Mouse (Mus musculus) stomach, embryonic 14.5 days (tissue): ENCODE measurements at regions not wholly inside any gene's neighbourhood (a gene's known extent, or its start where the extent isn't known, plus 50 kb on each side); places are given as distances from the start of the nearest gene placed in this dataset.

Experiments
- ATAC-seq: fragments of 200-750 bp; cut with Nextera tagmentation; 2 replicates; pipeline ENCODE4 v1.8.0; 2017; ENCODE audit warnings: low read depth, moderate TSS enrichment; ENCODE audit not compliant: insufficient number of reproducible peaks, insufficient read depth, low FRiP score
- H3K27ac ChIP-seq: fragments of 300-500 bp; sonication (generic); 2 replicates; pipeline ENCODE4 v1.5.1; 2014; ENCODE audit warnings: mild to moderate bottlenecking, low read length, moderate library complexity, mixed read lengths
- H3K27me3 ChIP-seq: fragments of 300-500 bp; sonication (generic); 2 replicates; pipeline ENCODE4 v1.6.1; 2014; ENCODE audit warnings: low read length, control low read depth, mixed read lengths; ENCODE audit not compliant: control insufficient read depth, insufficient read depth
- H3K36me3 ChIP-seq: fragments of 300-500 bp; sonication (generic); 2 replicates; pipeline ENCODE4 v1.6.1; 2014; ENCODE audit warnings: mild to moderate bottlenecking, control low read depth, low read length, moderate library complexity, mixed read lengths; ENCODE audit not compliant: control insufficient read depth, insufficient read depth
- H3K4me1 ChIP-seq: fragments of 300-500 bp; sonication (generic); 2 replicates; pipeline ENCODE4 v1.6.1; 2014; ENCODE audit warnings: low read length, control low read depth, mixed read lengths; ENCODE audit not compliant: control insufficient read depth, insufficient read depth
- H3K4me2 ChIP-seq: fragments of 300-500 bp; sonication (generic); replicated peaks from 2 replicates; pipeline ENCODE4 v1.6.1; 2014; ENCODE audit warnings: low read depth, low read length, control low read depth
- H3K4me3 ChIP-seq: fragments of 300-500 bp; sonication (generic); 2 replicates; pipeline ENCODE4 v1.5.1; 2014; ENCODE audit warnings: low read depth, low read length, control low read depth
- H3K9ac ChIP-seq: fragments of 300-500 bp; sonication (generic); replicated peaks from 2 replicates; pipeline ENCODE4 v1.6.1; 2014; ENCODE audit warnings: low read depth, mild to moderate bottlenecking, control low read depth, low read length, moderate library complexity, mixed read lengths
- H3K9me3 ChIP-seq: fragments of 300-500 bp; sonication (generic); 2 replicates; pipeline ENCODE4 v1.6.1; 2016; ENCODE audit warnings: low read depth, low read length, control low read depth; ENCODE audit not compliant: control insufficient read depth
- WGBS: fragments of 180-500 bp; shearing (Covaris S2); extraction: QIAGEN DNeasy Blood & Tissue Kit; methylation state at CpG from one replicate; pipeline ENCODE4 v1.1.7; 2014; 5-methylcytosine and 5-hydroxymethylcytosine counted together

DNA sequence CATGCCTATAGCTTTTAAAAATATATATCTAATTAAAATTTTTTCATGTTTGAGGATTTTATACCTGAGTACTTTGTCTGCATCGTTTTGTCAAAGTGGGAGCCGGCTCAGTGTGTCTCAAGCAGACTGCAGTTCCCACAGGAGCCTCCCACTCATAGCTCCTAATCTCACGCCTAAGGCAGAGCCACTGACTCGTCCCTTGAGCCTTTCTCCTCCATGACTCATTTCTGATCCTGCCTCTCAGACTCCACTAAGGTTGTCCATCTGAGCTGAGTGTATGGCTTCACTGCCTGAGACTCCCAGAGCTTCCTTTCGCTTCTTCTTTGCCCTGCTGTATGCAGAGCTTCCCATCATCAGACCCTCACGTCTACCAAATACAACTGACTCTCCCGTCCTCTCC is 98.8 kb downstream of the Efnb2 start:
- WGBS = 81% methylated on average over 7 of the region's 7 CpGs
- H3K4me2 ChIP-seq = no peak overlapping the region
- no peak for ATAC-seq

GRCm38 (mm10) chr8:8558050-8558449 is 103.0 kb downstream of the Efnb2 start:
- no peak overlapping the region for H3K4me3 ChIP-seq
- H3K36me3 ChIP-seq = no peaks in the 10 kb centered on the region
- H3K9ac ChIP-seq = no peak overlapping the region
- no peaks in the 10 kb centered on the region for H3K4me1 ChIP-seq
- H3K4me2 ChIP-seq = no peak overlapping the region
- no peak for ATAC-seq
- H3K27ac ChIP-seq = no peak overlapping the region
- H3K9me3 ChIP-seq = no peaks in the 10 kb centered on the region
- no peaks in the 10 kb centered on the region for H3K27me3 ChIP-seq
- WGBS = 73% methylated on average over 7 of the region's 7 CpGs

More for the DNA sequence above, 98.8 kb downstream of the Efnb2 start:
- H3K27me3 ChIP-seq = no peaks in the 10 kb centered on the region
- no peaks in the 10 kb centered on the region for H3K4me1 ChIP-seq
- H3K4me3 ChIP-seq = no peak overlapping the region
- H3K9ac ChIP-seq = no peak overlapping the region
- no peaks in the 10 kb centered on the region for H3K9me3 ChIP-seq
- no peaks in the 10 kb centered on the region for H3K36me3 ChIP-seq
- no peak overlapping the region for H3K27ac ChIP-seq

- H3K4me2 ChIP-seq = no peak overlapping the region
- no peaks in the 10 kb centered on the region for H3K4me1 ChIP-seq
- no peak for ATAC-seq
- no peak overlapping the region for H3K4me3 ChIP-seq
- no peak overlapping the region for H3K9ac ChIP-seq
- no peaks in the 10 kb centered on the region for H3K27me3 ChIP-seq
- no peaks in the 10 kb centered on the region for H3K9me3 ChIP-seq
- no peaks in the 10 kb centered on the region for H3K36me3 ChIP-seq
- 54% methylated on average over 10 of the region's 10 CpGs for WGBS
- H3K27ac ChIP-seq = no peak overlapping the region
These were observed 104.9 kb downstream of the Efnb2 start for GRCm38 (mm10) chr8:8556152-8556551.

DNA sequence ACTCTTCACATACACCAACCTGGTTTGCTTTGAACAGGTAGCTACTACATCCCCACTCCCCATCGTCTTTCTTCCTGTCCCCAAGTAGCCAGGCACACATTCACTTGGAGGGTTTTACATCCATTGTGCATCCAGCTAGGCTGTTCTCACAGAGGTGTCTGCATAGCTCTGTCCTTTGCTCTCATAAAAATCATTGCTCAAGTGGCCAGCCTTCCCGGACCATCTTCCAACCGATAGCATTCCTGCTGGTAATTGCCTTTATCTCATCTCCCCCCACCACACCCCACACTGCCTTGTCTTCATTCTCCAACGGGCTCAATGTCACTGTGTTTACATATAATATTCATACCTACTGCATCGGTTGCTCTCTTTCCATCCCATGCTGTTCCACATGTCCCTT is 106.4 kb downstream of the Efnb2 start:
- H3K4me3 ChIP-seq = no peak overlapping the region
- WGBS = 85% methylated on average over 5 of the region's 5 CpGs

GRCm38 (mm10) chr8:8552779-8553178 is 108.3 kb downstream of the Efnb2 start:
- Histone ChIP-seq H3K36me3 (no peaks in the 10 kb centered on the region), H3K4me2 (no peak overlapping the region), H3K9me3 (no peaks in the 10 kb centered on the region), H3K9ac (no peak overlapping the region), H3K27me3 (no peaks in the 10 kb centered on the region), H3K27ac (no peak overlapping the region), H3K4me1 (no peaks in the 10 kb centered on the region), H3K4me3 (no peak overlapping the region)
- WGBS = 80% methylated on average over 1 of the region's 1 CpGs
- no peak for ATAC-seq

More for the DNA sequence above, 106.4 kb downstream of the Efnb2 start:
- Histone ChIP-seq H3K9me3 (no peaks in the 10 kb centered on the region), H3K4me2 (no peak overlapping the region), H3K9ac (no peak overlapping the region), H3K27me3 (no peaks in the 10 kb centered on the region), H3K4me1 (no peaks in the 10 kb centered on the region), H3K36me3 (no peaks in the 10 kb centered on the region), H3K27ac (no peak overlapping the region)
- ATAC-seq = no peak

DNA sequence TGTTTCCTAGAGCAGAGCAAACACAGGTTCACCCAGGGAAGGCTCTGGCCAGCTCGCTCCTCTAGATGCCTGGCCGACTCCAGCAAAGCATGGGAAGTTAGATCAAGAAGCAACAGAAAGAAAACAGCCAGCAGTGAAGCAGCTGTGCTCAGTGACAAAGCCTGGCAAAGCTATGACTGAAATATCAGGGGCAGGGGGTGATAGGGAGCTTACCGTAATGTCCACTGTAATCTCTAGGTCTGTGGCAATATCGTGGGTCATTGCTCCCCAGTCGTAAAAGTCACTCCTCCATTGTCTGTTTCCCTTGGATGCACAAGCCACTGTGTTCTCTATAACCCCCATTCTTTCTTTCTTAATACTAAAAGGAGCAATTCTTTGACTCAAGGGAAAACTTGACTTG is 124.4 kb downstream of the Efnb2 start:
- no peak overlapping the region for H3K4me3 ChIP-seq
- no peak overlapping the region for H3K27ac ChIP-seq
- 77% methylated on average over 5 of the region's 5 CpGs for WGBS
- no peaks in the 10 kb centered on the region for H3K4me1 ChIP-seq
- H3K27me3 ChIP-seq = no peaks in the 10 kb centered on the region
- H3K36me3 ChIP-seq = no peaks in the 10 kb centered on the region
- no peaks in the 10 kb centered on the region for H3K9me3 ChIP-seq
- H3K4me2 ChIP-seq = no peak overlapping the region
- ATAC-seq = no peak
- no peak overlapping the region for H3K9ac ChIP-seq

DNA sequence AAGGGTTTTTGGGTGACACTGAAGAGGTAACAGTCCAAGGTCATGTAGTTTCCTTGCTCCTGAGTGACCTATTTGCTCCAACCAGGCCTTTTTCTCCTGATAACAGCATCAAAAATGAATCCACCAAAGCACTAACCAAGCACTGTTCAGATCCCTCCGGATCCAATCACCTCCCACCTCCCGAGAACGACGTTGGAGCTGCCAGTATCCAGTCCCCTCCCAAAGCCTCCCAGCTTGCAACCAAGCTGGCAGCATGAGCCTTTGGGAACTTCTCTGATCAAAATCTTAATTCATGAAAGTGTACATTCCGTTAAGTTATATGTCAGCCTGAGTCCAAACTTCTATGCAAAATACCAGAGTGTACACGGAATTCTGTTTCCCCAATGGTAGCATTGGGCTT is 126.3 kb downstream of the Efnb2 start:
- H3K9ac ChIP-seq = no peak overlapping the region
- H3K36me3 ChIP-seq = no peaks in the 10 kb centered on the region
- no peaks in the 10 kb centered on the region for H3K9me3 ChIP-seq
- no peaks in the 10 kb centered on the region for H3K4me1 ChIP-seq
- no peak overlapping the region for H3K4me2 ChIP-seq
- H3K4me3 ChIP-seq = no peak overlapping the region
- no peak for ATAC-seq
- H3K27me3 ChIP-seq = no peaks in the 10 kb centered on the region
- H3K27ac ChIP-seq = no peak overlapping the region
- 46% methylated on average over 6 of the region's 6 CpGs for WGBS

GRCm38 (mm10) chr8:8532907-8533306 is 128.1 kb downstream of the Efnb2 start:
- 82% methylated on average over 5 of the region's 5 CpGs for WGBS
- no peaks in the 10 kb centered on the region for H3K9me3 ChIP-seq

DNA sequence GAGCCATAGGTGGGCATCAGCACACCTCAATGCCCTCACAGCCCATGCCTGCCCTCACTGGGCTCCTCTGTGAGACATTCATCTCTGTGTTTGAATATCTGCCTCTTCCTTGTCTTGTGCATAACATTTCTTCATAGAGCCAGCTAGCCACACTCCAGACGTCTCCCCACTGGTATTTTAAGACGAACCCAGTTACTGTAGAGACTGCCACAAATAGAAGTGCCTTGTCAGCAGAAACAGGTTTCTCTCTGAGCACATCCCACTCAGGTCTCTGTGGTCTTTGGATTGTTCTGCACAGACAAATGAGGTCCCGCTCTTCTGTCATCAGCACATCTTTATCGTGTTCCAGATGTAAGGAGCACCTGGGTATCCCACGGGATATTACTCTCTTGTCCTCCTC is 130.5 kb downstream of the Efnb2 start:
- WGBS = 66% methylated on average over 5 of the region's 5 CpGs
- no peak for ATAC-seq
- no peak overlapping the region for H3K4me2 ChIP-seq
- no peaks in the 10 kb centered on the region for H3K27me3 ChIP-seq
- H3K9ac ChIP-seq = no peak overlapping the region
- no peak overlapping the region for H3K27ac ChIP-seq
- H3K36me3 ChIP-seq = no peaks in the 10 kb centered on the region
- no peaks in the 10 kb centered on the region for H3K9me3 ChIP-seq
- no peaks in the 10 kb centered on the region for H3K4me1 ChIP-seq
- no peak overlapping the region for H3K4me3 ChIP-seq

More at GRCm38 (mm10) chr8:8532907-8533306, 128.1 kb downstream of the Efnb2 start:
- H3K36me3 ChIP-seq = no peaks in the 10 kb centered on the region
- no peak overlapping the region for H3K27ac ChIP-seq
- H3K27me3 ChIP-seq = no peaks in the 10 kb centered on the region
- H3K4me3 ChIP-seq = no peak overlapping the region
- no peak for ATAC-seq
- no peak overlapping the region for H3K4me2 ChIP-seq
- no peaks in the 10 kb centered on the region for H3K4me1 ChIP-seq
- no peak overlapping the region for H3K9ac ChIP-seq
